Mouse (Mus musculus) adipocyte (in vitro differentiated cells): ENCODE measurements at regions not wholly inside any gene's neighbourhood (a gene's known extent, or its start where the extent isn't known, plus 50 kb on each side); places are given as distances from the start of the nearest gene placed in this dataset.
A peak's percentile ranks its signal among the peaks of the same experiment; 100 is the strongest.
"Not testable (repeated sequence)": the region's sequence is repeated elsewhere in the genome, so short reads cannot be mapped to it uniquely, and the experiment has no call there.

Experiments used
- DNase-seq: peaks from one replicate; pipeline ENCODE4 v3.0.0-alpha.2; 2016; ENCODE audit warnings: low spot score

- DNase-seq: no peak
These were observed 806.2 kb downstream of the Ets1 start for GRCm38 (mm10) chr9:33442266-33442665.

- DNase-seq: no peak
These were observed 809.9 kb downstream of the Ets1 start for GRCm38 (mm10) chr9:33445902-33446301.

GRCm38 (mm10) chr9:33475106-33475505 lies 839.1 kb downstream of the Ets1 start:
- DNase-seq: no peak

- no peak for DNase-seq
These were observed 847.0 kb downstream of the Ets1 start for GRCm38 (mm10) chr9:33482845-33483540.

- no peak for DNase-seq
These were observed 847.5 kb downstream of the Ets1 start for GRCm38 (mm10) chr9:33483541-33483846.

- no peak for DNase-seq
These were observed 897.2 kb downstream of the Ets1 start for GRCm38 (mm10) chr9:33533101-33533810.

- DNase-seq: no peak
These were observed 907.3 kb downstream of the Ets1 start for GRCm38 (mm10) chr9:33543301-33543700.

GRCm38 (mm10) chr9:33546126-33546737 lies 910.2 kb downstream of the Ets1 start:
- no peak for DNase-seq

GRCm38 (mm10) chr9:33549395-33549794 lies 913.4 kb downstream of the Ets1 start:
- DNase-seq: no peak

- no peak for DNase-seq
These were observed 913.7 kb upstream of the Kirrel3 start for GRCm38 (mm10) chr9:33571990-33572389.

- DNase-seq: no peak
These were observed 874.2 kb upstream of the Kirrel3 start for GRCm38 (mm10) chr9:33611511-33611910.

GRCm38 (mm10) chr9:33624378-33624777 lies 861.3 kb upstream of the Kirrel3 start:
- DNase-seq: no peak

- no peak for DNase-seq
These were observed 855.8 kb upstream of the Kirrel3 start for GRCm38 (mm10) chr9:33629731-33630473.

- no peak for DNase-seq
These were observed 822.7 kb upstream of the Kirrel3 start for GRCm38 (mm10) chr9:33662978-33663377.

GRCm38 (mm10) chr9:33681129-33681528 lies 804.6 kb upstream of the Kirrel3 start:
- DNase-seq: peak; percentile 19

- no peak for DNase-seq
These were observed 794.0 kb upstream of the Kirrel3 start for GRCm38 (mm10) chr9:33691731-33692130.

- DNase-seq: no peak
These were observed 768.1 kb upstream of the Kirrel3 start for GRCm38 (mm10) chr9:33717614-33718013.

GRCm38 (mm10) chr9:33724811-33725210 lies 760.9 kb upstream of the Kirrel3 start:
- no peak for DNase-seq

- not testable (repeated sequence) for DNase-seq
These were observed 757.6 kb upstream of the Kirrel3 start for GRCm38 (mm10) chr9:33728058-33728457.

GRCm38 (mm10) chr9:33760701-33761100 lies 725.0 kb upstream of the Kirrel3 start:
- no peak for DNase-seq

- DNase-seq: no peak
These were observed 719.5 kb upstream of the Kirrel3 start for GRCm38 (mm10) chr9:33766235-33766634.

GRCm38 (mm10) chr9:33769811-33770210 lies 715.9 kb upstream of the Kirrel3 start:
- DNase-seq: no peak

- DNase-seq: no peak
These were observed 711.5 kb upstream of the Kirrel3 start for GRCm38 (mm10) chr9:33774178-33774577.
